Mouse (Mus musculus): ENCODE measurements around the gene Pnrc2.
A peak's percentile ranks its signal among the peaks of the same experiment; 100 is the strongest.

- TF ChIP-seq POLR2A (IDR thresholded peaks at IDR 0.05; ENCODE audit: borderline replicate concordance, control insufficient read depth, low read depth, low read length) (no peak), CTCF (IDR thresholded peaks at IDR 0.05; ENCODE audit: control insufficient read depth, insufficient read depth, low read length) (peak; percentile 74)
These were observed 50.4 kb downstream of the Pnrc2 start for GRCm38 (mm10) chr4:135823298-135823697.
